Mouse (Mus musculus) frontal cortex, postnatal 10 days (tissue): ENCODE data around the gene Ttc34.

ENCODE experiments used
- DNase-seq, 2 experiments: peaks; one replicate each; pipeline ENCODE4 v3.0.0; 2022; ENCODE audit warnings: low spot score in 2 of 2, mixed read lengths in 1 of 2

The Ttc34 gene

GRCm38 (mm10) chr4:154837170-154837569 lies at the start of gene Ttc34:
Gene Ttc34, plus strand, starts transcription at chr4:154837459.
- DNase-seq: no peak

GRCm38 (mm10) chr4:154787960-154788702 lies 49.1 kb upstream of the Ttc34 start:
- DNase-seq: no peak

- no peak for DNase-seq
Observed at GRCm38 (mm10) chr4:154791894-154792293, 45.4 kb upstream of the Ttc34 start.

GRCm38 (mm10) chr4:154793499-154793898 lies 43.8 kb upstream of the Ttc34 start:
- no peak for DNase-seq

DNA sequence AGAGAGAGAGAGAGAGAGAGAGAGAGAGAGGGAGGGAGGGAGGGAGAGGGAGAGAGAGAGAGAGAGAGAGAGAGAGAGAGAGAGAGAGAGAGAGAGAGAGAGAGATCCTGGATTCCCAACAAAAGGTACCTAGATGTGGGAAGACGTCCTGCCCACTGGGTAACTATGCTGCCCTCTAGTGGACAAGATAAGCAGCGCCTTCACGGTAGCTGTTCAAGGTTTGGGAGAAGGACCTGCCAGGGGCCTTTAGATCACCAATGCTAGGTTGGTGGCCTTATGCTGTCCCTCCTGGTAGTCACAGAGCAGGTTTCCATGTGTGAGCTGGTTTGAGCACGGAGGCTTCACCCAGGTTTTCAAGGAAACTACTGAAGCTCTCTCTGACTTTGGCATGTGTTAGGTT lies 39.4 kb upstream of the Ttc34 start:
- peak in 1 of 2 experiments; percentile 34 for DNase-seq

DNA sequence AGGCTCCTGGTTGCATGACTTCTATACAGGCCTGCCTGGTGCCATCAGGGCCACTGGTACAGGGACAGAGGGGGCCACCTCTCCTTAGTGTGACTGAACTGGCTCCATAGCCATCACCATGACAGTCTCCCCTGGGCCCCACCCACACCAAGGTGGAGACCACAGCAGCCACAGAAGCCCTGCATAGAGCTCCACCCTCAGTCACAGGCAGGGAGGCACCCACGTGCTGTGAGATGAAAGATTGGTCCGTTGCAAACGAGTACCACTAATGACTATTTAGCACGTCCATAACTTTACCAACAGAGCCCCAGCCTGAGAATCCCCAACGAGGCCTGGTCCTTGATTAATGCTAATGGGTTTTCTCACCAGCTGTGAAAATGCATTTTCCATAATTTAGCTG lies 36.7 kb upstream of the Ttc34 start:
- DNase-seq: no peak

GRCm38 (mm10) chr4:154802210-154802609 lies 35.0 kb upstream of the Ttc34 start:
- DNase-seq: no peak

DNA sequence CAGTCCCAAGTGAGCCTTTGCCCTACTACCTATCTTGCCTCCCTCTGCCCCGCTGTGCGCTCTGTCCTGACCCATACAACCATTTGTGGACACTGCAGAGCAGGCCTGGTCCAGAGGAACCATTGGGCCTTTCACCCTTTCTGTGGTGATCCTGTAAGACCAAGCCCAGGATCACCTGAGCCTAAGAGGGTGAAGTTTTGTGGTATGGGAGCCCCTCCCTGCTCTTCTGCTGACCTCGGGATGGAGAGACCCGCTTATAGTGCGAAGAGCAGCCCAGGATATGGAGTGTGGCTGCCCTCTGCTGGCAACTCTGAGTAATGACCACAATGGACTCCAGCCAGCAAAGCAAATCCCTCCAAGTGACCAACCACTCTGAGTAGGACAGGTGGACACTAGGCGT lies 11.6 kb upstream of the Ttc34 start:
- peak in 1 of 2 experiments; percentile 44 for DNase-seq

DNA sequence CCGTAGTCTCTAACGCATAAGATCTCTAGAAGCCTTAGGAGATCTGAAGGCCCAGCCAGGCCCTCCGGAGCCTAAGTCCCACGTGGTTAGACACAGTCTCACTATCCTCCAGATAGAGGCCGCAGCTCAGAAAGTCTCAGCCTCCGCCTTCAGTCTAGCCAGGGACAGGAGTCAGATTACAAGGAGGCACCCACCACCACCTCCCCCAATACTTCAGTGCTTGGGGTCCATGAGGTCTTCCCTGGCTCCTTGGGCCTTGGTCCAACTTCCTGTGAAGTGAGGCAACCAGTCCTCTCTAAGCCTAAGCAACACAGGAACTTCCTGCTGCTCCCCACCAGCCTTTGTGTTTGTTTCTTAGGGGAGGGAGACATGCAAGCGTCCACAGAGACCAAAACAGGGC lies 11.0 kb upstream of the Ttc34 start:
- DNase-seq: no peak

GRCm38 (mm10) chr4:154827181-154827580 lies 10.1 kb upstream of the Ttc34 start:
- no peak for DNase-seq

DNA sequence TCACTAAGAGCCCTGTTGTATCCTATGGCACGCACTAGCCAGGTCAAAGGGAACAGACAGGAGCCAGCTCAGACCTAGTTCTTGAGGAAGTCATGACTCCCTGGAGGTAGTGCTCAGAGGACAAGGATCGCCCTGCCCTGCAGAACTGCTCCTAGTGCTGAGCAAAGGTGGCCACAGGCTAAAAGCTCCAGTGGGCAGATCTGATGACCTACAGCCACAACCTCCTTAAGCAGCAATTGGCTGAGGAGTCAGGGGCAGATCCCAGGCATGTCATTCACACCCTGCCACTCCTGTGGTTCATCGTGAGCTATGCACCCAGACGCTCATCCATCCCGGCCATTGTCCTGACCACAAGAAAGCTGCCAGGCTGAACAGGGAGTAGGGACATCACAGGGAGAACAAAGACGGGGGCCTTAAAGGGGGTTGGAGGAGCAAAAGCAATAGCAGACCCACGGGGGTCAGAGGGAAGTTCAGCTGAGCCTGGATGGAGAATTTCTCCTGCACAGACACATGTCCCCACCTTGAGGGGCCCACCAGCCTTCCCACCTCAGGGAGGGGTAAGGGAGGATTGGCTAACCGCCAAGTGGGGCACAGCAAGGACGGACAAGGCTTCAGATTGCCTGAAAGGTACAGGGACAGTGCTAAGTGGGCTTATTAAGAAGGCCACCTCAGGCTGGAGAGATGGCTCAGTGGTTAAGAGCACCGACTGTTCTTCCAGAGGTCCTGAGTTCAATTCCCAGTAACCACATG lies 9.2 kb upstream of the Ttc34 start:
- no peak for DNase-seq

DNA sequence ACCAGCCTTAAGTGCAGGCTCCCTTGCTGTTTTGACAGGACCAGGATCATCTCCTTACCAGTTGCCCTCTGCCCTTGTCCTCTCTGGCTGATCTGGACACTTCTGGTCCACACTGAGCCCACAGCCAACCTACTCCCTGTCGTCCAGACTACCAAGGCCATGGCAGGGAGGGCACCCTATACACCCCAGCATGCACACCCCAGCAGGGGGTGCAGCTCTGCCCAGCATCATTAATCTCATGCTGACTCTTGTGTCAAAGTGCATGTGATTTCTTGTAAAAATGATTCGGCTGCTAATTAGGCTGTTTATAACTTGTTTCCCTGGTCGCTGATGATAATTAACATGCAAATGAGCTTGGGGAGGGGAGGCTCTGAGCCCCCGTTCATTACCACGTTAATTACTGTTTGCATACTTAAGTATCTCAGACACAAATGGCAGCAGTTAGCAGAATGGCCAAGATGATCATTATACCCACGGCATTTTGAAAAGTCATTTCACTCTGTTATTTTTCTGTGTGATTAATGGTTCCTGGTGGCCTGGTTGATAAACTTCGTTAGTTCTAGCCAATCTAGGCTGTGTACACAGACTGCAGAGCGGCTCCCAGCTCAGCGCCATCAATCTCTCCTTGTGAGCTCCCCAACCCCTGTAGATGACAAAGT lies 5.2 kb upstream of the Ttc34 start:
- DNase-seq: no peak

DNA sequence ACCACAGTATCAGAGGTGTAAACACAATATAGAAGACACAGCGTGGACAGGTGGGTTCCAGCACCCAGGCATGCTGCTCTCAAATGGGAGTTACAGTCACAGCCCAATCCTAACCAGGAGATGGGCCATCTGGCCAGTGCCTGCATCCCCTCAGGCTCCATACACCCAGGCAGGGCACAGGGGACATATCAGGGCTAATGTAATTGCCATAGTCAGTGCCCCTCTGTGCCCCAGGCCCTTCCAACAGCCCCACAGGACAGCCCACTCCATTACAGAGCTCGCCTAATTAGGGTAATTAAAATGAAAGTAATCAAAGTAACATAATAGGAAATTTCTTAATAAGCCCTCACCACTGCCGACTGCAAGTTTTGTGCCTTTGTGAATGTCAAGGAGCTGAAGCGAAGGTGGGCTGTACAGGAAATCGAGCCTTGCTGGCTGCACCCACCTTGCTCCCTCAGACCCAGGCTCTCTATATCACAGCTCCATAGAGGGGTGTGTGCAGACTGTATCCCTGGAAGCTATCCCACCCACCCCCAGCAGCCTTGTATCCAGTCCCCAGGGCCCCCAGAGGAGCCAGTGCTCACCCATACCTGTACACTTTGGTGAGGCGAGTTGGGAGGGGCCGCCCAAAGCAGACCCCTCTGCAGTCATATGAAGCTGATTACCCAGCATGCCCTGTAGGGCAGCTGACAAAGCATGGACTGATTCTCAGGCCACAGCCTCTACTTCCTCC lies 910 bp upstream of the Ttc34 start:
- no peak for DNase-seq

GRCm38 (mm10) chr4:154838741-154839140 lies 1.5 kb downstream of the Ttc34 start:
- no peak for DNase-seq

- no peak for DNase-seq
Observed at GRCm38 (mm10) chr4:154839406-154839805, 2.1 kb downstream of the Ttc34 start.

- peak in 1 of 2 experiments; percentile 3 for DNase-seq
Observed at GRCm38 (mm10) chr4:154852696-154853095, 15.4 kb downstream of the Ttc34 start.

DNA sequence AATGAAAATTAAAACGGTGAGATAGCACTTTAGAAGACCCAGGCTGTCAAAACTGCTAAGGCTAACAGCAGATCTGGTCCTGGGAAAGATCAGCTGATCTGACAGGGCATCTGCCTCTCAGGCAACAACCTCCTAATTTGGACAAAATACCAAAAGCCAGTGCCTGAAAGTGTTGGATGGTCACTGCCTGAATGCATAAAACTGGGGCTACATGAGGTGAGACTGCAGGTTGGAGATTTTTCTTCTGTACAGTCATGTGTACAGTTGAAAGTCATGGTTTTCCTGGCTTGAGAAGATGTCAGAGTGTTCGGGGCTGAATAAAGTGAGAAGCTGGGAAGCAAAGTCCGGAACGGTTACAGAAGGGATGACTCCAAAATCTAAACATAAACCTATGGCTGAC lies 16.6 kb downstream of the Ttc34 start:
- DNase-seq: peak in 1 of 2 experiments; percentile 2

DNA sequence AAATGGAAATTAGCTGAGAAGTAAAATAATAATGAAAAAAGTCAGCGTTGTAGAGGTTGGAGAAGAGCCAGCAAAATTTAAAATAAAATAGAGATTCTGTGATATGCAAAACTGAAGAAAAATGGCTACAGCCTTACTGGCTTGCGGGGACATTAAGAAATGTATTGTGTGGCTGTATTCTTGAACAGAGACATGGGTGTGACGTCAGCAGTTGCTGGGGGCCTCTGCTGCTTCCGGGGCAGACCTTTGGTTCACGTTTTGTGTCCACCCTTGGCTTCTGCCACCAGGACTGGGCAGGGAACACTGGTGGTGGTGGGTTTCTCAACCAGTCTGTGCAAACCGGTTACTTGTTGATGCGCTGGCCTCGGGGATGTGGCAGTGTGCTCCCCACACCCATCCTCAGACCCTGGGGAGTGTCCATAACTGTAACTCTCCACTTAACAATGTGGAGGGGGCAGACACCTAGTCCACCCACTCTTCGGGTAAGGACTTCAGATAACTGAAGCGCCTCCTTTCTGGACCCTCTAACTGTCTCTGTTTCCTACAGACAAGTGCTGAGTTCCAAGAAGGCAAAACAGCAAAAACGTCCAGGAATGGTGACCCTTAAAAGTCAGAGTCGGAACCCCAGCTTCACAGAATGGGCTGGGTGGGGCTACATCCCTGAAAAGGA lies 17.6 kb downstream of the Ttc34 start:
- no peak for DNase-seq

DNA sequence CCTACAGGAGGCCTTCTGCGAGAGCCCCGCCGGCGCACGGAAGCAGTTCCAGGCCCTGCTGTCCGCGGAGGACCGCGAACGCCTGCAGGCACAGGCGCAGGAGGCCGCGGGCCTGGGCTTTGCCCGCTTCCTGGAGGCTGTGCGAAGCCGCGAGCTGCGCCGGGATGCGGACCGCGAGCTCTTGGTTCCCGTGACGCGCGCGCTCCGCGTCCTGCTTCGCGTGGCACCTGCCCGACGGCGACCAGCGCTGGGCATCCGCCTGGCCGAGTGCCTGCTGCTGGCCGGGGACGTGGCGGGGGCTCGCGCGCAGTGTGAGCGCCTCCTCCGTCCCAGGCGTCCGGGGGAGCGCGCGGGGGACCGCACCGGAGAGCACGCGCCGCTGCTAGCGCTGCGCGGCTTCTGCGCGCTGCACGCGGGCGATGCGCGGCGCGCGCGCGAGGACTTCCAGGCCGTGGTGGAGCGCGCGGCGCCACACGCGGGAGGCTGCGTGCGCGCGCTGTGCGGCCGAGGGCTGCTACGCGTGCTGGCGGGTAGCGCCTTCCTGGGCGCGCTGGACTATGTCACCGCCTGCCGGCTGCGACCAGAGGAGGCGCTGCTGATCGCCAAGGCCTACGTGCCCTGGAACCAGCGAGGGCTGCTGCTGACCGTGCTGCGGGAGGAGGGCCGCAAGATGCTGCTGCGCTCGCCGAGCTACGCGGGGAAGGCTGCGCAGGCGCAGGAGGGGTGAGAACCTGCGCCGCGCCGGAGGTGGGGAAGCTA lies 18.6 kb downstream of the Ttc34 start:
- DNase-seq: peak; percentile 88 to 89

- DNase-seq: no peak
Observed at GRCm38 (mm10) chr4:154856480-154856837, 19.2 kb downstream of the Ttc34 start.

DNA sequence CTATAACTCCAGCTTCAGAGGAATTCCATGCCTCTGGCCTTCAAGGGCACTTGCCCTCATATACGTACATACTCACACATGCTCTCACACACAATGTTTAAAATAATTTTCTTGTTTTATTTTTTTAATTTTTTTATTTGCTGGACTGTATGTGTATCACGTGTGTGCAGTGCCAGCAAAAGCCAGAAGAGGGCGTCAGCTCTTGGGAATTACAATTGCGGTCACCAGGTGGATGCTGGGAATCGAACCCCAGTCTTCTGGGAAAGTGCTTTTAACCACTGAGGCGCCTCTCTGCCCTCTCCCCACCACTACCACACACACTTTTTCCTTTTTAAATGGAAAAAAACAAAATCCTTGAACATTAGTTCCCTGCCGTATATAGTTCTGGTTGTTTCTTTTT lies 19.6 kb downstream of the Ttc34 start:
- DNase-seq: no peak
